Mouse (Mus musculus): ENCODE data around the gene Map3k6. TPM values are rescaled to one million over a fixed set of nuclear protein-coding genes. Genes with fewer than 3 reads are reported as not detected.
A peak's percentile ranks its signal among the peaks of the same experiment; 100 is the strongest.

Map3k6 gene
- polyA plus RNA-seq, 1 experiment, result 8.1 TPM

DNA sequence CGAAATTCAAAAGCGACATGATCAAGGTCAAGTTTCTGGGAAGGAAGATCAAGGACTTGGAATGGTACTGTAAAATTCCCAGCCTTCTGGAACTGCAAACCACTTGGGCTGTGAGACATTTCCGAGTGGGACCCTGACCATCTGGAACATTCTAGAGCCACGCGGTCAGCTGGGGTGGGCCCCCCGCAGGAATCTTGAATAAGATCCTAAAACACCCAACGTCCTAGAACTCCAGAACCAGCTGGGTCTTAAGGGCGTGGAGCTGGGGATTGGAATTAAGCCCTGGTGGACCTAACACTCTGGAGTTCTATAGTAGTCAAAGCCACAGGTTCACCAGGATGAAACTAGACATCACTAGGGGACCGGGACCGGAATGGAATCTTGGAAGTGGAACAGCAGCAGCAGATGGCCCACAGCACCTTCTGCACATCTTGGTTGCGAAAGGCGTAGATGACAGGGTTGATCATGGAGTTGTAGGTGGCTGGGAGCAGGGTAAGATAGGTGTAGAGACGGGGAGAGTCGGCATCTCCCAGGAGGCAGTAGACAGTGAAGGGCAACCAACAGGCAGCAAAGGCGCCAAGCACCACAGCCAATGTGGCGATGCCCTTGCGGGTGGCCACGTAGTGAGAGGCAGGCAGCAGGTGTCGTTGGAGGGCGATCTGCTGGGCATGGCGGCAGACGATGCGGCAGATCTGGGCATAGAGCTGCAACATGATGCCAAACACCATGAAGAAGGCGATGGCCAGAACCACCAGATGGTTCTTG, 30.4 kb upstream of the Map3k6 start:
- Histone ChIP-seq H3K27ac (replicated peaks; ENCODE audit: low read depth, low read length) (no peak overlapping the region), H3K4me3 (ENCODE audit: insufficient read depth, low read depth, low read length) (no peak overlapping the region), H3K4me1 (ENCODE audit: control insufficient read depth, insufficient read depth, insufficient read length, low read length) (no peaks in the 10 kb centered on the region; the same call in 1 of the 2 replicates)

DNA sequence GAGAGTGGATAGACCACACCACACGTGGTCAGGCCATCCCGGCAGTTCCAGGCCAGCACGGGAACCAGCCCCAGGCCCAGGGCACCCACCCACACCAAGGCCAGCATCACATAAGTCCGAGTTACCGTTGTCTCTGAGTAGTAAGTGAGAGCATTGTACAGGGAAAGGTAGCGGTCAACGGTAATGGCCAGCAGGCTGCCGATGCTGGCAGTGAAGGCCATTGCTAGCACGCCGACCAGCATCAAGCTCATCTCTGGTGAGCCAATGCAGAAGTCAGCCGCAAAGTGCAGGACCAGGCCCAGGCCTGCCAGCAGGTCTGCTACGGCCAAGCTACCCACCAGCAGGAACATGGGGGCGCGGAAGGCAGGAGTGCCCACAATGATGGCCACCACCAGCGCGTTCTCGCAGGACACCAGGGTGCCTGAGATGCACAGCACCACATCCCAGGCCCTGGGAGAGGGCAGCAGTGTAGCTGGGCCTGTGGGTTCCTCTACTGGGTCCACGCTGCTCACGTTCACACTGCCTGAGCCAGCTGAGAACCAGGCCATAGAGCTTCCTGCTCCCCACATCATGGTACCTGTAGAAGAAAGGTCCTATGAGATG, 29.7 kb upstream of the Map3k6 start:
- no peak overlapping the region for H3K4me3 ChIP-seq (ENCODE audit: insufficient read depth, low read depth, low read length)
- H3K4me1 ChIP-seq (ENCODE audit: control insufficient read depth, insufficient read depth, insufficient read length, low read length), result no peaks in the 10 kb centered on the region; the same call in 1 of the 2 replicates
- no peak overlapping the region for H3K27ac ChIP-seq (replicated peaks; ENCODE audit: low read depth, low read length)

DNA sequence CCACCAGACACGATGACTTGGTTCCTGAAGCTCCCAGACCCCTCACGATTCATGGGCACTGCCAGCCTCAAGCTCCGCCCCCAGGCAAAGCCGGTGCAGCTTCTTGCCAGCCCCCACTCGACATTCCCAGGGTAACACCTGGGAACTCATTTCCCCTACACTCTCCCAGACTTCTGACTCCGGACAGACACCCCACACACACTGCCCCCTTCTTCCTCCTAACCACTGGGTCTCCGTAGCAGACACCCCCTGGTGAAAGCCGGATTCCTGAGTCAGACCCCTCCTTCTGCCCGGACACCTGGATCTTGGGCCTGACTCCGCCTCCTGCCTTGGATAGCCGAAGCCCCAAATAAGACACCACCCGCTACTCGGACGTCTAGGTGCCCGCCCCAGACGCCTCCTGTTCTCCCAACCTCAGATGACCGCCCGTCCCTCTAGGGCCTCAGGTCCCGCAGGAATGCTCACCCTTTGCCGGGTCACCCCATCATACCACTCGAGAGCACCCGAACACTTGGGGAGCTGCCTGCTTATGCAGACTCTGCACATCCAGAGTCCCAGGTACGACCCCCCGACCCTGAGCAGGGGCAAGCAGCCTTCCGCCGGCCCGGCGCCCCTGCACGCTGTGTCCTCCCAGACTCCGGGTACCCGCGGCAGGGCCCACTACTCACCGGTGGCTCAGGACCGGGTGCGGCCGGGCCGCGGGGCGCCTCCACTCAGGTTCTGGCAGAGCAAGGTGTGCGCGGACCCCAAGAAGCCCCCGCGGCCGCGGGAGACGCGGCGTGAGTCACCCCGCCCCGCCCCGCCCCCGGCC, 28.7 kb upstream of the Map3k6 start, which contains the start of the genes Cd164l2 and Gpr3:
Gene Cd164l2 (plus strand): TSS at position 381 of the 811 bp plus-strand sequence.
Gene Gpr3 (minus strand): TSS at position 786 of the 811 bp plus-strand sequence.
- peak within 1 kb of the TSS; percentile 58 for H3K4me3 ChIP-seq (ENCODE audit: insufficient read depth, low read depth, low read length)
- H3K27ac ChIP-seq (replicated peaks; ENCODE audit: low read depth, low read length), result no peak within 1 kb of the TSS
- H3K4me1 ChIP-seq (ENCODE audit: control insufficient read depth, insufficient read depth, insufficient read length, low read length), result no peaks in the 10 kb centered on the region; the same call in 1 of the 2 replicates

DNA sequence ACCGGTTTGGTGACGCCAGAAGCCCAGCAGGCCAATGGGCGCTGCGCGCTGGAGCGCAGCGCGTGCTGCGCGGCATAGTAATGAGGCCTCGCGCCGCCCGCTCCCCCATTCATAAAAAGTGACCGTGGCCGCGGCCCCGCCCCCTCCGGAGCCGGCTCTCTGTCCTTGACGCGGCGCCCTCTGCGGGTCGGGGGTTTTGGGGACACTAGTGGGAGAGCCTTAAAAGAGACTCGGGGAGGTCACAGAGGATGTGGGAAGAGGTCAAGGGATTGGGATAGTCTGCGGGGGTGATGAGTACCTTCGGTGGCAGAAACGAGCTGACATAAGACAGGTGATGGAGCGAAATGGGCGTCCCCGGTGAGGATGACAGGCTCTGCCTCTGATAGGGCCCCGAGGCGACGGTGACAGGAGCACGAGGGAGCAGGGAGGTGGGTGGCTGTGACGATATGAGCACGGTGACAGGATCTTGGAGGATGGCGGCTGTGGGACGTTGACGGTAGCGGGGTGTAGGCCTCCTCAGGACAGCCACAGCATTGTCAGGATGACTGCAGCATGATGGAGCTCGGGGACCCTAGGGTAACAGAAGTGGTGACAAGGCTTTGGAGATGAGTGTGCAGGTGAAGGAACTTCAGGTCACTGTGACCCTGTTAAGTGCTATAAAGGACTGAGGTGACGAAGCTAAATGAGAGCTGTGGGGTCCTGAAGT, 27.9 kb upstream of the Map3k6 start:
- no peak overlapping the region for H3K27ac ChIP-seq (replicated peaks; ENCODE audit: low read depth, low read length)
- peak overlapping the region; percentile 48 for H3K4me3 ChIP-seq (ENCODE audit: insufficient read depth, low read depth, low read length)
- no peaks in the 10 kb centered on the region; the same call in 1 of the 2 replicates for H3K4me1 ChIP-seq (ENCODE audit: control insufficient read depth, insufficient read depth, insufficient read length, low read length)

DNA sequence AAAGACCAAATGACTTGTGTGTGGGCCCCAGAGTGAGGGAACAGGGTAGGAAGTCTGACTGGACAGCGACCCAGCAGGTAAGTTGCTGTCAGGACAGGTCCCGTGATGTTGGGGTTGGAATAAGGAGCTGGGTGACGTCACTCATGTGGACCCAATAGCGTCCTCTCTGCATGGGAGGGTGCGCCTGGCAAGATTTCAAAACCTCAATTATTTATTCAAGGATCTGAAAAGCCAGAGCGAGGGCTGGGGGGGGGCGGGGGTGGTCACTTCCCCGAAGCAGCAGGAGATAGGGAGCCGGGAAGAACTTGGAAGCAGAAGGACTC, 27.4 kb upstream of the Map3k6 start:
- Histone ChIP-seq H3K27ac (replicated peaks; ENCODE audit: low read depth, low read length) (no peak overlapping the region), H3K4me1 (ENCODE audit: control insufficient read depth, insufficient read depth, insufficient read length, low read length) (no peaks in the 10 kb centered on the region; the same call in 1 of the 2 replicates), H3K4me3 (ENCODE audit: insufficient read depth, low read depth, low read length) (no peak overlapping the region)

DNA sequence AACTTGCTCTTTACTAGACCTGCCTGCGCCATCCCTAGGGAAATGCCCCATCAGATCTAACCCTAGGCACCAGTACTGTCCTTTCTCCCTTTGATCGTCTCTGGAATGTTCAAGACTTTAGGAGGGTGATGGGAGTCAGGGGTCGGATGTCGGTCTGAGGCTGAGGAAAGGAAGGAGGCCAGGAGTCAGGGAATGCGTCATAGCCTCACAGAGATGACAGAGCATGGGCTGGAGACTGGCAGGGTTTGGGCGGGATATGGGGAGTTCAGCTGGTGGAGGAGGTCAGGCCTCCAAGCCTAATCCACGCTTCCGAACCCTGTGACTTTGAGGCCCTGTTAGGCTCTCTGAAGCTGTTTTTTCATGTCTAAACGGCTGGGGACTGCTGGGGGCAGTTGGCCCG, 27.0 kb upstream of the Map3k6 start:
- Histone ChIP-seq H3K4me1 (ENCODE audit: control insufficient read depth, insufficient read depth, insufficient read length, low read length) (no peaks in the 10 kb centered on the region; the same call in 1 of the 2 replicates), H3K4me3 (ENCODE audit: insufficient read depth, low read depth, low read length) (no peak overlapping the region), H3K27ac (replicated peaks; ENCODE audit: low read depth, low read length) (no peak overlapping the region)

DNA sequence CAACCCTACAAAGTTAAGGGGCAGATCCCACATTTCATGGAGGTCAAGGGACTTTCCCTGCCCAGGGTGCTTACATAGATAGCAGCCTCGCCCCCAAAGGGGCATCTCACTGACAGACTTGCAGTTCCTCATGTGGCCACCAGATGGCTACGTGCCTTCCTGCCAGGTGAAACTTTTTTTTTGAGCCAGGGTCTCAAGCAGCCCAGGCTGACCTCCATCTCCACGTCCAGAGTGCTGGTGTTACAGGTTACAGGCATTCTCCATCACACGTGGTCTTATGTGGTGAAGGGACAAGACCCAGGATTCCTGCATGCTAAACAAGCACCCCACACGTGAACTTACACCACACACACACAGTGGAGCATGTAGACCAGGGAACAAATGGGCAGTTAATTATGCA, 23.0 kb upstream of the Map3k6 start:
- Histone ChIP-seq H3K4me1 (ENCODE audit: control insufficient read depth, insufficient read depth, insufficient read length, low read length) (no peaks in the 10 kb centered on the region; the same call in 1 of the 2 replicates), H3K27ac (replicated peaks; ENCODE audit: low read depth, low read length) (no peak overlapping the region), H3K4me3 (ENCODE audit: insufficient read depth, low read depth, low read length) (no peak overlapping the region)

DNA sequence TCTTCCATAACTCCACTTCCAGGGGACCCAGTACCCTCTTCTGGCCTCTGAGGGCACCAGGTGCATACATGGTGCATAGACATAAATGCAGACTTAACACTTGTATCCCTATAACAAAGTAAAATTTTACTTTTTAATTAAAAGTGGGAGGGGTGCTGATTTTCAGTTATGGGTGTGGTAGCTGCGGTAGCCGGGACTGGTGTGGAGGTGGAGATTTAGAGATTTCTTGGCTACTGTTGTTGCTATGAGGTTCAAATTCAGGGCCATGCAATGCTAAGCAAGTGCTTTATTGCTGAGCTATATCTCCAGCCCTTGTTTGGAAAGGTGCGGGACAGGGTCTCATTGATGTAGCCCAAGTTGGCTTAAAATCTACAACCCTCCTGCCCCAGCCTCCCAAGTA, 21.9 kb upstream of the Map3k6 start:
- no peak overlapping the region for H3K4me3 ChIP-seq (ENCODE audit: insufficient read depth, low read depth, low read length)
- H3K27ac ChIP-seq (replicated peaks; ENCODE audit: low read depth, low read length), result no peak overlapping the region
- H3K4me1 ChIP-seq (ENCODE audit: control insufficient read depth, insufficient read depth, insufficient read length, low read length), result no peaks in the 10 kb centered on the region

DNA sequence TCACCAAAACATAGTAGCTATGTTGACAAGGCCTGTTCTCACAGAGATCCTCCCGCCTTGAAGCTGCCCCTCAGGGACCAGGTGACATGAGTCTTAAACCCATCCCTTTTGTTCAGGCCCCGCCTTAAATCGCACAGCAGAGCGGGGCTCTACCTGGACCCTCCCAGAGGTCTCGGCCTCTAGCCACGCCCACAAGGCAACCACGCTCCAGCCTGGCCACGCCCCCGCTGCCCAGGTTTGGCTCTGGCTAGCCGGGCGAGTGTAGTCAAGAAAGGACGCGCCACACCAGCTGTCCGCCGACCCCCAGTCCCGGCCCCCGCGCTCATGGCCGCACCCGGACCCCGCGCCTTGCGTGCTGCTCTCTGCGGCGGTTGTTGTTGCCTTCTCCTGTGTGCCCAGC, 20.0 kb upstream of the Map3k6 start:
- no peak overlapping the region for H3K27ac ChIP-seq (replicated peaks; ENCODE audit: low read depth, low read length)
- no peak overlapping the region for H3K4me3 ChIP-seq (ENCODE audit: insufficient read depth, low read depth, low read length)
- H3K4me1 ChIP-seq (ENCODE audit: control insufficient read depth, insufficient read depth, insufficient read length, low read length), result no peaks in the 10 kb centered on the region

DNA sequence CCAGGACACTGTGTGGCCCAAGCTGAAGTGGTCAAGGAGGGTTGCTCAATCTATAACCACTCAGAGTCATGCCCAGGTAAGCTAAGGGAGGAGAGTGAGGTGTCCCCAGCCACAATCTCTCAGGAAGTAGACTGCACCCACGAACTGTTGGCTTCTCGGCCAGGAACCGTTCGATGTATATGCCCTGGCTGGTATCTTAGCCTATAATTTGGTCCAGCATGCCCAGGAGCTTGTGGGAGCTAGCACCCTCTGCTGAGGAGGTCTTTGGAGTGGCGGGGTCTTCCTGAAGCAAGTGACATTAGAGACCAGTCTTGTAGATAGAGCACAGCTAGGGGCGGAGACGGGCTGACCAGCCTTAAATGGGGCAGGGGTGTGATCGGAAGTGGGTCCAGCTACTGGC, 18.9 kb upstream of the Map3k6 start:
- Histone ChIP-seq H3K27ac (replicated peaks; ENCODE audit: low read depth, low read length) (no peak overlapping the region), H3K4me1 (ENCODE audit: control insufficient read depth, insufficient read depth, insufficient read length, low read length) (peaks cover 4% of the 10 kb centered on the region; the same call in 1 of the 2 replicates), H3K4me3 (ENCODE audit: insufficient read depth, low read depth, low read length) (no peak overlapping the region)

DNA sequence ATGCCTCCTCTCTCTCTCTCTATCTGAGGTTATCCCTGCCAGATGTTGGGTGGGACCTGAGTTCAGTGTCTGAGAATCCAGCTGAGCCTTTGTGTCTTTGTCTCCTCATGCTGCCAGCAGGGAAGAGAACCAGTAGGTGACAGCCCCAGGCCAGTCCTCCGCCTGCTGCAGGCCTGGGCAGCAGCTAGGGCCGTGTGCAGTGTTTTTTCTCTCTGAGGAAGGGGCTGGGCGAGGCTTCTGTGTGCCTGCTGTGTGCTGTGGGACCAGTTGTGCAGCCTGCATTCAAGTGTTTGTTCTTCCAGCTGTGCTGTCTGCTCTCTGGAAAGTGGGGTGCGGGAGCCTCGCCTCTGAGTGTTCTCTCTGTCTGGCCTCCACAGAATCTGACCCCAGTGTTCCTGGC, 16.7 kb upstream of the Map3k6 start:
- H3K27ac ChIP-seq (replicated peaks; ENCODE audit: low read depth, low read length), result no peak overlapping the region
- no peak overlapping the region for H3K4me3 ChIP-seq (ENCODE audit: insufficient read depth, low read depth, low read length)
- peaks cover 7% of the 10 kb centered on the region; the same call in 1 of the 2 replicates for H3K4me1 ChIP-seq (ENCODE audit: control insufficient read depth, insufficient read depth, insufficient read length, low read length)

DNA sequence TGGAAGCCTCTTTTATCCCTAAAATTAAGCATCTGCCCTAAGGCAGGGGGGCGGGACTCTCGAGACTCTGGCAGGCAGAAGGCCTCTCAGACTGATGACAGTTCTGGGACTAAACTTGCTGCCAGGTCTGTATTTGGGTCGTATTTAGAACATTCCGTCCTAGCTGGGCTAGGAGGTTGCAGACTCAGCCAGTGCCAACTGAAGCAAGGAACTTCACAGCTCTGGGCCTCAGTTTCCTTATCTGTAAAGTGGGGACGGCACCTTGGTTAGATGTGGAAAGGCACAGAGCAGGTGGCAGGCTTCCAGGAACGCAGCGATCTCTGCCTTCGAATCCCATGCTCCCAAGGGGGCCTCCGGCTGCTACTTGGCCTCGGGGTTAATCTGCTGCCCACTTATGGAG, 14.5 kb upstream of the Map3k6 start:
- H3K27ac ChIP-seq (replicated peaks; ENCODE audit: low read depth, low read length), result 0 out of 2 replicates have a peak overlapping the region, but pooled peaks have one; percentile 28
- peaks cover 7% of the 10 kb centered on the region; the same call in 1 of the 2 replicates for H3K4me1 ChIP-seq (ENCODE audit: control insufficient read depth, insufficient read depth, insufficient read length, low read length)
- H3K4me3 ChIP-seq (ENCODE audit: insufficient read depth, low read depth, low read length), result no peak overlapping the region

DNA sequence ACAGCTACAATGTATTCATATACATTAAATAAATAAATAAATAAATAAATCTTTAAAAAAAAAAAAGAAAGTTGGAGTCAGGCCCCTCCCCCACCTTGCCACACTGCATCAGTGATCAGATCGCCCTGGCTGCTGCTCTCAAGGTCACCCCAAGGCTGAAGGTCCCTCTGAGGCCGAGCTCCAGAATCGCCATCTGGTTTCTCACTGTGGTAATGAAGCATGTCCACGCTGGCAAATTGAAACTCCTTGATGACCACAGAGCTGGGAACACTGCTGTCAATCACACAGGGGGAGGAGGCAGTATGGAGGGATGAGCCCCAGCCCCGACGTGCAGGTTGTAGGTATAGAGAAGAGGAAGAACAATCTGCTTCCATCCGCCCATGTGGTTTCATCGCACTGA, 13.0 kb upstream of the Map3k6 start:
- Histone ChIP-seq H3K4me1 (ENCODE audit: control insufficient read depth, insufficient read depth, insufficient read length, low read length) (peaks cover 7% of the 10 kb centered on the region; the same call in 1 of the 2 replicates), H3K4me3 (ENCODE audit: insufficient read depth, low read depth, low read length) (no peak overlapping the region), H3K27ac (replicated peaks; ENCODE audit: low read depth, low read length) (no peak overlapping the region)

DNA sequence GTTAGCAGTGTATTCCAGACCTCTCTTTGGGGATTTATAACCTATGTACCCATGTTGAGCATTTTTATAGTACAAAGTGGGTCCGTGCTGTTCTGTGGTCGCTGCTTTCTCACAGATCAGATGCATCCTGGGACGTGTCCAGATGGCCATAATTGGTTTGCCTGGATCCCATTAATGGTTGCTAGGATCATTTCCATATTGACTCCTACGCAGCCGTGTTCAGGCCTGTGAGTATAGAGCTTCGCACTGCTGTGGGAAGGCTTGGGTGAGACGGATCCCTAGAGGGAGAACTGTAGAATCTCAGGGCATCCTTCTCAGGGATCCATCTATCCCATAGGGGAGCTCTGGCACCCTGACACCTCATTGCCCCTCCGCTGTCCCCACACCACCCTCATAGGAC, 11.0 kb upstream of the Map3k6 start:
- H3K4me1 ChIP-seq (ENCODE audit: control insufficient read depth, insufficient read depth, insufficient read length, low read length), result peaks cover 11% of the 10 kb centered on the region
- H3K4me3 ChIP-seq (ENCODE audit: insufficient read depth, low read depth, low read length), result no peak overlapping the region
- no peak overlapping the region for H3K27ac ChIP-seq (replicated peaks; ENCODE audit: low read depth, low read length)
